Mouse (Mus musculus) adrenal gland (tissue): ENCODE results near the gene Pianp.
"Not testable (repeated sequence)": the region's sequence is repeated elsewhere in the genome, so short reads cannot be mapped to it uniquely, and the experiment has no call there.

Experiments used
- intact Hi-C: fragments of 180-260 bp; cut with DNase I; formaldehyde crosslinking; loops from one replicate; pipeline ENCODE4 v1.15.1; 2025

The Pianp gene

GRCm38 (mm10) chr6:125005086-125005485 lies 8.6 kb downstream of the Pianp start:
- intact Hi-C loops: no loop called here

GRCm38 (mm10) chr6:125008060-125008459 lies 11.6 kb downstream of the Pianp start:
- intact Hi-C loops: loop anchor here (2.0 kb wide), 1 partner anchor 31 kb away; the partner anchor contains the start of gene Ing4

- intact Hi-C loops: loop anchor here (2.0 kb wide), 1 partner anchor 30 kb away; the partner anchor contains the start of gene Ing4
Measured at GRCm38 (mm10) chr6:125008586-125009128, 12.2 kb downstream of the Pianp start.

GRCm38 (mm10) chr6:125009129-125009180 lies 12.5 kb downstream of the Pianp start, which contains the start of gene Zfp384:
Zfp384 (plus strand) TSS chr6:125009145.
- intact Hi-C loops: loop anchor here (2.0 kb wide), 1 partner anchor 30 kb away; the partner anchor contains the start of gene Ing4

GRCm38 (mm10) chr6:125009181-125010073 lies 12.9 kb downstream of the Pianp start:
- intact Hi-C loops: loop anchor here (2.0 kb wide), 1 partner anchor 29 kb away; the partner anchor contains the start of gene Ing4

- intact Hi-C loops: no loop called here
Measured at GRCm38 (mm10) chr6:125017682-125018081, 21.2 kb downstream of the Pianp start.

- intact Hi-C loops: not testable (repeated sequence)
Measured at GRCm38 (mm10) chr6:125030532-125030931, 34.0 kb downstream of the Pianp start.

GRCm38 (mm10) chr6:125031604-125032003 lies 35.1 kb downstream of the Pianp start:
- intact Hi-C loops: no loop called here

GRCm38 (mm10) chr6:125038666-125039065 lies 42.2 kb downstream of the Pianp start:
- intact Hi-C loops: loop anchor here (2.0 kb wide), 1 partner anchor 30 kb away; the partner anchor contains the start of gene Zfp384

- intact Hi-C loops: loop anchor here (2.0 kb wide), 1 partner anchor 30 kb away; the partner anchor contains the start of gene Zfp384
Measured at GRCm38 (mm10) chr6:125039131-125039530, 42.6 kb downstream of the Pianp start.

- intact Hi-C loops: loop anchor here (2.0 kb wide), 1 partner anchor 31 kb away; the partner anchor contains the start of gene Zfp384
Measured at GRCm38 (mm10) chr6:125039533-125040153, 43.1 kb downstream of the Pianp start, which contains the start of gene Ing4. Ing4 (plus strand) TSS chr6:125039760.

- intact Hi-C loops: no loop called here
Measured at GRCm38 (mm10) chr6:125040221-125040620, 43.7 kb downstream of the Pianp start.

GRCm38 (mm10) chr6:125041047-125041446 lies 44.6 kb downstream of the Pianp start:
- intact Hi-C loops: no loop called here

- intact Hi-C loops: no loop called here
Measured at GRCm38 (mm10) chr6:125042081-125042480, 45.6 kb downstream of the Pianp start.

GRCm38 (mm10) chr6:125046691-125047090 lies 50.2 kb downstream of the Pianp start:
- intact Hi-C loops: loop anchor here (2.0 kb wide), 1 partner anchor 36 kb away; no protein-coding TSS in a partner anchor

GRCm38 (mm10) chr6:125049678-125050077 lies 53.2 kb downstream of the Pianp start, which contains the start of gene Acrbp:
Acrbp (plus strand) TSS chr6:125049689.
- intact Hi-C loops: no loop called here

GRCm38 (mm10) chr6:125051237-125051636 lies 54.7 kb downstream of the Pianp start:
- intact Hi-C loops: no loop called here
